Mouse (Mus musculus) spleen, adult 2 months (tissue): ENCODE measurements around the gene Osbp.

Source experiments
- CTCF ChIP-seq: fragments of 200-500 bp; IDR thresholded peaks from 2 replicates; pipeline ENCODE4 v1.5.1; 2011; ENCODE audit warnings: mild to moderate bottlenecking, inconsistent platforms; ENCODE audit not compliant: insufficient read depth, insufficient read length, insufficient replicate concordance; ENCODE audit errors: extremely low read depth
- POLR2A ChIP-seq: fragments of 200-500 bp; IDR thresholded peaks from 2 replicates; pipeline ENCODE4 v1.6.1; 2011; ENCODE audit warnings: low read depth, low read length, inconsistent platforms

- TF ChIP-seq CTCF (no peak), POLR2A (no peak)
Measured at GRCm38 (mm10) chr19:12008410-12009380, 43.0 kb downstream of the Osbp start.
